Mouse (Mus musculus) E14TG2a.4 (cell line): ENCODE measurements around the gene Dennd2d.

ENCODE experiments used
- H3K27me3 ChIP-seq: 2 replicates; pipeline ENCODE4 v1.6.1; 2014; ENCODE audit warnings: low read length, control low read depth; ENCODE audit not compliant: insufficient read depth
- H3K36me3 ChIP-seq: 2 replicates; pipeline ENCODE4 v1.6.1; 2014; ENCODE audit warnings: low read length, control low read depth; ENCODE audit not compliant: insufficient read depth
- H3K4me1 ChIP-seq: replicated peaks from 2 replicates; pipeline ENCODE4 v1.6.1; 2014; ENCODE audit warnings: low read depth, low read length, control low read depth
- H3K4me3 ChIP-seq: replicated peaks from 2 replicates; pipeline ENCODE4 v1.5.1; 2014; ENCODE audit warnings: mild to moderate bottlenecking, low read length
- H3K9me3 ChIP-seq: 2 replicates; pipeline ENCODE4 v1.6.1; 2014; ENCODE audit warnings: low read length, control low read depth
- CTCF ChIP-seq: conservative IDR thresholded peaks from 2 replicates; pipeline ENCODE4 v1.5.1; 2014; ENCODE audit warnings: low read length
- NANOG ChIP-seq: IDR thresholded peaks from 2 replicates; pipeline ENCODE4 v1.6.1; 2014; ENCODE audit warnings: borderline replicate concordance, low read length, mixed read lengths
- POU5F1 ChIP-seq: IDR thresholded peaks from 2 replicates; pipeline ENCODE4 v1.6.1; 2014; ENCODE audit warnings: low read length, borderline replicate concordance

The Dennd2d gene

GRCm38 (mm10) chr3:106502892-106503291, 20.7 kb downstream of the Dennd2d start:
- Histone ChIP-seq H3K4me1 (no peaks in the 10 kb centered on the region), H3K27me3 (no peaks in the 10 kb centered on the region), H3K36me3 (peaks cover 18% of the 10 kb centered on the region), H3K4me3 (no peak overlapping the region), H3K9me3 (no peaks in the 10 kb centered on the region)
- TF ChIP-seq POU5F1 (no peak), CTCF (no peak), NANOG (no peak)

- H3K9me3 ChIP-seq, result no peaks in the 10 kb centered on the region
- H3K36me3 ChIP-seq, result no peaks in the 10 kb centered on the region
- no peak overlapping the region for H3K4me3 ChIP-seq
- no peaks in the 10 kb centered on the region for H3K27me3 ChIP-seq
- H3K4me1 ChIP-seq, result no peaks in the 10 kb centered on the region
- TF ChIP-seq NANOG (no peak), CTCF (no peak), POU5F1 (no peak)
Observed at GRCm38 (mm10) chr3:106510669-106511068, 28.5 kb downstream of the Dennd2d start.

GRCm38 (mm10) chr3:106515016-106515415, 32.8 kb downstream of the Dennd2d start:
- H3K4me1 ChIP-seq, result no peaks in the 10 kb centered on the region
- no peaks in the 10 kb centered on the region for H3K36me3 ChIP-seq
- H3K9me3 ChIP-seq, result no peaks in the 10 kb centered on the region
- TF ChIP-seq NANOG, result no peak
- no peak for TF ChIP-seq POU5F1
- no peak for TF ChIP-seq CTCF
- H3K27me3 ChIP-seq, result no peaks in the 10 kb centered on the region
- no peak overlapping the region for H3K4me3 ChIP-seq

DNA sequence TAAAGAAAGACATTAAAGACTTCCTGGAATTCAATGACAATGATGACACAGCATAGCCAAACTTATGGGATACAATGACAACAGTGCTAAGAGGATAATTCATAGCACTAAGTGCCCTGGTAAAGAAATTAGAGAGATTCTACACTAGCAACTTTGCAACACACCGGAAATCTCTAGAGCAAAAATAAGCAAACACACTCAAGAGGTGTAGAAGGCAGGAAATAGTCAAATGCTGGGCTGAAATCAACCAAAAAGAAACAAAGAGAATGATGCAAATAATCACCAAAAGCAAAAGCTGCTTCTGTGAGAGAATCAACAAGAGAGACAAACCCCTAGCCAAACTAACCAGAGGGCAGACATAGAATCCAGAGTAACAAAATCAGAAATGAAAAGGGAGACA, 40.5 kb downstream of the Dennd2d start:
- Histone ChIP-seq H3K27me3 (no peaks in the 10 kb centered on the region), H3K36me3 (no peaks in the 10 kb centered on the region), H3K4me1 (no peaks in the 10 kb centered on the region), H3K4me3 (no peak overlapping the region), H3K9me3 (no peaks in the 10 kb centered on the region)
- no peak for TF ChIP-seq NANOG
- no peak for TF ChIP-seq CTCF
- TF ChIP-seq POU5F1, result no peak

GRCm38 (mm10) chr3:106526411-106526810, 44.2 kb downstream of the Dennd2d start:
- Histone ChIP-seq H3K36me3 (no peaks in the 10 kb centered on the region), H3K4me3 (no peak overlapping the region), H3K4me1 (no peaks in the 10 kb centered on the region), H3K27me3 (no peaks in the 10 kb centered on the region), H3K9me3 (no peaks in the 10 kb centered on the region)
- TF ChIP-seq POU5F1, result no peak
- no peak for TF ChIP-seq CTCF
- TF ChIP-seq NANOG, result no peak

- Histone ChIP-seq H3K9me3 (no peaks in the 10 kb centered on the region), H3K4me1 (no peaks in the 10 kb centered on the region), H3K36me3 (no peaks in the 10 kb centered on the region), H3K4me3 (no peak overlapping the region), H3K27me3 (no peaks in the 10 kb centered on the region)
- TF ChIP-seq POU5F1 (no peak), CTCF (no peak)
Observed at GRCm38 (mm10) chr3:106528032-106528431, 45.8 kb downstream of the Dennd2d start.

GRCm38 (mm10) chr3:106533277-106533676, 51.1 kb downstream of the Dennd2d start:
- no peaks in the 10 kb centered on the region for H3K9me3 ChIP-seq
- TF ChIP-seq CTCF (no peak), NANOG (no peak), POU5F1 (no peak)
- no peaks in the 10 kb centered on the region for H3K27me3 ChIP-seq
- H3K36me3 ChIP-seq, result peaks cover 12% of the 10 kb centered on the region
- no peak overlapping the region for H3K4me3 ChIP-seq
- H3K4me1 ChIP-seq, result 0 out of 2 replicates have a peak, but pooled peaks cover 3% of the 10 kb centered on the region

DNA sequence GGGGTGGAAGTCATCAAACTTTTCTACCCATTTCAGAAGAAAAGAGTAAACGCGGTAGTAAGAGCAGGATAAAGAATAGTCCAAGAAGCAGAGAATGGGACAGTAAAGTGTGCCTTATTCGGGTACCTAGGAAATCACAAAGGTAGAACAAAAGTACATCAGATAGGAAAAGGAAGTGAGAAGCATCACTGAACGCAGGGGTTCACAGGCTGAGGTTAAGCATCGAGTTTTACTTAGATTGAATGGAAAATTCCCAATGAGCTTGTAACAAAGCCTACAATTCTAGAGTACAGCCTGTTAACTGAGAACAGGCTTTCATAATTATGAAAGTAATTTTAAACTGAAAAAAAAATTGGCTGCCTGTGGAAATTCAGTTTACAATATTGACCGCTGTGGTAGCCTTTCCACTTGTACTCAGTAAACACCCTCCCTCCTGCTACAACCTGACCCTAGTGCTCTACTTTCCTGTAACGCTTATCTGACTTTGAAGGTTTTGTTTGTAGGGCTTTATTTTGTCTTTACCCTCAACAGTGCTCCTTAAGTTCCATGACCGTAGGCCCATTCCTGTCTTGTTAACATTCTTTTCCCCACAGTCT, 62.6 kb downstream of the Dennd2d start:
- H3K9me3 ChIP-seq, result no peaks in the 10 kb centered on the region
- peaks cover 31% of the 10 kb centered on the region for H3K4me1 ChIP-seq
- no peaks in the 10 kb centered on the region for H3K27me3 ChIP-seq
- no peaks in the 10 kb centered on the region for H3K36me3 ChIP-seq
- no peak overlapping the region for H3K4me3 ChIP-seq
- TF ChIP-seq CTCF (no peak), POU5F1 (no peak), NANOG (no peak)

- Histone ChIP-seq H3K27me3 (no peaks in the 10 kb centered on the region), H3K4me1 (peaks cover 32% of the 10 kb centered on the region), H3K4me3 (peak within 1 kb of the TSS; percentile 93), H3K9me3 (no peaks in the 10 kb centered on the region), H3K36me3 (peaks cover 5% of the 10 kb centered on the region)
- no peak for TF ChIP-seq POU5F1
- TF ChIP-seq NANOG, result no peak
- TF ChIP-seq CTCF, result no peak
Observed at GRCm38 (mm10) chr3:106547171-106547923, 65.1 kb downstream of the Dennd2d start, which contains the start of the genes Dram2 and Cept1. Gene Dram2 (plus strand): TSS chr3:106547798. Gene Cept1 (minus strand): TSS chr3:106547802.
